Mouse (Mus musculus) cerebellum, postnatal 36 days (tissue): ENCODE measurements around the gene Bri3.
"Not testable (repeated sequence)": the region's sequence is repeated elsewhere in the genome, so short reads cannot be mapped to it uniquely, and the experiment has no call there.

Source experiments
- DNase-seq, 2 experiments: peaks; one replicate each; pipeline ENCODE4 v3.0.0; 2021 to 2022; ENCODE audit warnings: mixed read lengths in 2 of 2

Gene Bri3

DNA sequence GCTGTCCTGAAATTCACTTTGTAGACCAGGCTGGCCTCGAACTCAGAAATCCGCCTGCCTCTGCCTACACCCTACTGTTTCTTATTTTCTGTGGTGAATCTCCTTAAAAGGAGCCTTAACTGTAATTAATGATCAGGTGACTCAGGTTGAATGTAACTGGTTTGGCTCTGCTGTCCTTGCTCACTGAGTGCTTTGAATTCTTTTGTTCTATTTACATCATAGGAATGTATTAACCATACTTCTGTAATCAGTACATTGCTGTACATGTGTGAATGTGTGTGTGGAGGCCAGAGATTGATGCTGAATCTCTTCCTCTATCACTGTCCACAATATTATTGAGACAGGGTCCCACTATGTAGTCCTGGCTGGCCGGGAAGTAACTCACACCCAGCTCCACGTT lies 64.7 kb downstream of the Bri3 start:
- no peak for DNase-seq

DNA sequence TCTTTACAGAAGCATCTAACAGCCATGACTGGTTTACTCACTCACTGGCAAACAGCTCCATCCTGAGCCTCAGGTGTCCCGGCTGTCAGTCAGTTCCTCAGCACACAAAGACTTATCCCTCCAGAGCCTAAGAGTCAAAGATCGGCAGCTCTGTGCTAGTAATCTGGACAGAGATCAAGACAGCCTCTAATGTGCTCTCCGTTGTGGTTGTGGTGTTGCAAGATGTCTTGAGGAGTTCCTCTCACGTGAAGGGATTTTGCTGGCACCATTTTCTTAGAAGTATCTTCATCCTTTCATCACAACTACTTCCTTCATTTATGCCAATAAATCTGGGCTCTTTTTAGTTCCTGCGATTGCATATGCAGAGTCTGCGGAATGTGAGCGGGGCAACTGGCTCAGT lies 67.9 kb downstream of the Bri3 start:
- DNase-seq, result no peak

- no peak for DNase-seq
Measured at GRCm38 (mm10) chr5:144313335-144313734, 69.1 kb downstream of the Bri3 start.

GRCm38 (mm10) chr5:144314731-144315494 lies 70.7 kb downstream of the Bri3 start:
- no peak for DNase-seq

DNA sequence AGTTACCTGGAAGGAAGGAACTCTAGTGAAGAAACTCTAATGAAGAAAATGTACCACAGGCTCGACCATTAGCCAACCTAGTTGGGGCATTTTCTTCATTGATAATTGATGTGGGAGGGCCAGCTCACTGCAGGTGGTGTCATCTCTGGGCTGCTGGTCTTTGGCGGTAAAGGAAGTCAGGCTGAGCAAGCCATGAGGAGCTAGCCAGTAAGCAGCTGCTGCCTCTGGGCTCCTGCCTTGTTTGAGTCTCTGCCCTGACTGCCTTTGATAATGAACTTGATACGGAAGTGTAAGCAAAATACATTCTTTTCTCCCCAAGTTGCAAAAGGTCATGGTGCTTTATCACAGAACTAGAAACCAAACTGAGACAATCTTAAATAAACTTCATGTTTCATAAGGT lies 72.2 kb downstream of the Bri3 start:
- DNase-seq, result no peak

- DNase-seq, result no peak
Measured at GRCm38 (mm10) chr5:144317426-144317825, 73.2 kb downstream of the Bri3 start.

DNA sequence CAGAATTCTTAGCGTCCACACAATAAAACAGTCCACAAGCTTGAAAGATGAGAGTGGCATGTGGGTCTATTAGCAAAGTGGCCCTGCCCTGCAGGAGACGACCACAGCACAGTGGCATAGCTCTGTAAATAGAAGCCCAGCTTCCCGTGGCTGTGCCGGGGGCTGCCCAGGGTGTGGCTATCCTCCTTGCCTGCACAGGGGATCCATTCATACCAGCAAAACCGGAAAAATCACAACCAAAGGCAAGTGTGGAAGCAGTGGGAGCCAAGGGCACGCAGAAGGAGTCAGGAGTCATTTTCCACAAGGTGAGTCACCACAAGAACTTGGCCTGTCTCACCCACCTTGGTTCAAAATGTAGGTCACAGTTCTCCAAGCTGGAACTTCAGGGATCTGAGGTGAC lies 74.0 kb downstream of the Bri3 start:
- peak in 1 of 2 experiments; percentile 13 for DNase-seq

DNA sequence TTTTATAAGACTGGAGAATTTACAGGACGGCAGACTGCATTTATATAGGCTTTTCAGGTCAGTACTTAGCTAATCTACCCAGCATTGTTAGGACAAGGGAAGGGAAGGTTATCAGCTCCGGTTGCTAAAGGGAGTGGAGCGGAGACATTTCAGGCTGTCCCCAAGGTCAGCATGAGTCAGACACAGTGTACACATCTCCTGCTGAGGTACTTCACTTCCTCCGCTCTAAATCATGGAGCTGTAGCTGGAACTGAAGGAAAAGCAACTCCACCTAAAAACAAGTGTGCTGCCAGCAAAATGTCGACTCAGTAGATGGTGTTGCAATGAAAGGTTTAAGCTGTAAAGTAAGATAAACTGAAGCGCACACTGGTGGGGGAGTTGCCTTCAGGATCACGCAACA lies 77.4 kb downstream of the Bri3 start:
- DNase-seq, result no peak

GRCm38 (mm10) chr5:144322717-144323116 lies 78.5 kb downstream of the Bri3 start:
- no peak for DNase-seq

- DNase-seq, result no peak
Measured at GRCm38 (mm10) chr5:144334010-144334409, 89.8 kb downstream of the Bri3 start.

GRCm38 (mm10) chr5:144335357-144335756 lies 91.1 kb downstream of the Bri3 start:
- DNase-seq, result not testable (repeated sequence)

- DNase-seq, result no peak
Measured at GRCm38 (mm10) chr5:144338787-144339186, 94.5 kb downstream of the Bri3 start.

DNA sequence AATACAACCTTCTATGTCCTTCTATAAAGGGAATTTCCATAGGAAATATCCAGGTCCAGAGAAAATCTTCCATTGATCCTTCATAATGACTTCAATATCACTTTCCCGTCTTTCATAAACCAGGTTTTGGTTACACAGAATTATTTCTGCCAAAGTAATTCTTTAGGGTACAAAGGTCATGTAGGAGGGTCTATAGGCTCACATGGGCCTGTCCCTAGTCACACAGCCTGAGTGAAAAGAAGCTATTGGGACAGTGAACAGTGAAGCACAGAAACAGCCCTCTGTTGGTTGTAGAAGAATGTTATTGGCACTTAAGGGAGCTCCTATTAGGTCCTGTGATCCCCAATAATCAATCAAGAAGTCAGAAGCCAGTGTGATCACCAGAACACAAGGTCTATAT lies 96.8 kb downstream of the Bri3 start:
- DNase-seq, result no peak

GRCm38 (mm10) chr5:144344592-144344991 lies 100.4 kb downstream of the Bri3 start:
- no peak for DNase-seq

GRCm38 (mm10) chr5:144351185-144351584 lies 106.9 kb downstream of the Bri3 start:
- no peak for DNase-seq

GRCm38 (mm10) chr5:144352250-144353047 lies 108.2 kb downstream of the Bri3 start:
- DNase-seq, result no peak

- DNase-seq, result no peak
Measured at GRCm38 (mm10) chr5:144356776-144357455, 112.7 kb downstream of the Bri3 start.

DNA sequence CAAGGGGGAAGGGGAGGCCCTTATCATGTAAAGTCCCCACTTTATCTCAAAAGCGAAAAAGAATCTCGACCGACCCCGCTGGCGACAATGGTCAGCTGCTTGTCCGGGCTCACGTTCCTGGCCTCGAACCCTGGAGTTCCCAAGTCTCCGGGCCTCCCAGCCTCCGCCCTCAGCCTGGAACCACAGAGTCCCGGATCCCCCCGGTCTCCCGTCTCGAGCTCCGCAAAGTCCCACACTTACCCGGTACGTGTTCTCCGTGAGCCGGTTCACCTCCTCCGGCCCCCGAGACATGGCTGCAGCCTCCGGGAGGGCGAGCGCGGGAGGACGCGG lies 113.3 kb downstream of the Bri3 start:
- peak in 1 of 2 experiments; percentile 18 for DNase-seq

- DNase-seq, result peak; percentile 19 to 55
Measured at GRCm38 (mm10) chr5:144357881-144358591, 113.8 kb downstream of the Bri3 start, which contains the start of gene Baiap2l1. TSS of gene Baiap2l1 (minus strand) at chr5:144358112.

GRCm38 (mm10) chr5:144358592-144358917 lies 114.3 kb downstream of the Bri3 start:
- DNase-seq, result no peak

- no peak for DNase-seq
Measured at GRCm38 (mm10) chr5:144359886-144360285, 115.6 kb downstream of the Bri3 start.

- DNase-seq, result peak; percentile 36 to 37
Measured at GRCm38 (mm10) chr5:144360346-144360745, 116.1 kb downstream of the Bri3 start.
